Mouse (Mus musculus) bone marrow, adult 2 months (tissue): ENCODE data around the gene Agbl2.

ENCODE experiments used
- CTCF ChIP-seq: fragments of 200-500 bp; IDR thresholded peaks from 2 replicates; pipeline ENCODE4 v1.5.1; 2011; ENCODE audit warnings: low read length, control low read depth; ENCODE audit not compliant: control insufficient read depth, insufficient read depth
- POLR2A ChIP-seq: fragments of 200-500 bp; IDR thresholded peaks from 2 replicates; pipeline ENCODE4 v1.6.1; 2011; ENCODE audit warnings: low read depth, mild to moderate bottlenecking, control low read depth, low read length, borderline replicate concordance; ENCODE audit not compliant: control insufficient read depth

- TF ChIP-seq CTCF = no peak
- TF ChIP-seq POLR2A = no peak
Observed at GRCm38 (mm10) chr2:90747131-90747530, 35.4 kb upstream of the Agbl2 start.
